Mouse (Mus musculus): Measurements from ENCODE around the gene Cox6b2. TPM values are rescaled to one million over a fixed set of nuclear protein-coding genes. Genes with fewer than 3 reads are reported as not detected.
A peak's percentile ranks its signal among the peaks of the same experiment; 100 is the strongest.
"Not testable (repeated sequence)": the region's sequence is repeated elsewhere in the genome, so short reads cannot be mapped to it uniquely, and the experiment has no call there.

Gene Cox6b2
- 42.5 and 46.0 TPM in 2 replicates for polyA plus RNA-seq (2016; fragmentation: Nextera tagmentation; extraction: Ambion mirVana)

GRCm38 (mm10) chr7:4752821-4753570, at the start of gene Cox6b2:
Gene Cox6b2, minus strand, starts transcription at chr7:4753094.
- H3K27ac ChIP-seq (replicated peaks), result peak within 1 kb of the TSS; percentile 85
- 3% methylated on average over 24 of the region's 24 CpGs for WGBS
- peak within 1 kb of the TSS; percentile 59 for H3K4me3 ChIP-seq
- DNase-seq (ENCODE audit: low spot score), result peak; percentile 94
- H3K4me1 ChIP-seq, result peaks cover 21% of the 10 kb centered on the region
- H3K9me3 ChIP-seq, result peaks cover 3% of the 10 kb centered on the region; the same call in 1 of the 2 replicates
- H3K27me3 ChIP-seq (replicated peaks; ENCODE audit: low read depth, poor library complexity, severe bottlenecking), result peaks cover 12% of the 10 kb centered on the region
- peaks cover 6% of the 10 kb centered on the region; the same call in 1 of the 2 replicates for H3K36me3 ChIP-seq (replicated peaks)

- Histone ChIP-seq H3K4me3 (no peak overlapping the region), H3K27ac (replicated peaks) (no peak overlapping the region), H3K4me1 (no peaks in the 10 kb centered on the region), H3K27me3 (replicated peaks; ENCODE audit: low read depth, poor library complexity, severe bottlenecking) (no peaks in the 10 kb centered on the region), H3K9me3 (no peaks in the 10 kb centered on the region), H3K36me3 (replicated peaks) (peaks cover 49% of the 10 kb centered on the region)
- no peak for DNase-seq (ENCODE audit: low spot score)
Observed at GRCm38 (mm10) chr7:4802247-4802646, 49.4 kb upstream of the Cox6b2 start.

GRCm38 (mm10) chr7:4795767-4796433, 43.0 kb upstream of the Cox6b2 start:
- no peak for DNase-seq (ENCODE audit: low spot score)
- H3K27ac ChIP-seq (replicated peaks), result no peak overlapping the region
- H3K9me3 ChIP-seq, result no peaks in the 10 kb centered on the region
- no peak overlapping the region for H3K4me3 ChIP-seq
- H3K27me3 ChIP-seq (replicated peaks; ENCODE audit: low read depth, poor library complexity, severe bottlenecking), result no peaks in the 10 kb centered on the region
- WGBS, result 75% methylated on average over 7 of the region's 7 CpGs
- peaks cover 51% of the 10 kb centered on the region for H3K36me3 ChIP-seq (replicated peaks)
- H3K4me1 ChIP-seq, result peaks cover 14% of the 10 kb centered on the region

GRCm38 (mm10) chr7:4794631-4795168, 41.8 kb upstream of the Cox6b2 start:
- no peak for DNase-seq (ENCODE audit: low spot score)
- Histone ChIP-seq H3K27ac (replicated peaks) (no peak overlapping the region), H3K4me3 (peak overlapping the region; percentile 79), H3K27me3 (replicated peaks; ENCODE audit: low read depth, poor library complexity, severe bottlenecking) (peaks cover 6% of the 10 kb centered on the region), H3K4me1 (peaks cover 16% of the 10 kb centered on the region), H3K36me3 (replicated peaks) (peaks cover 51% of the 10 kb centered on the region), H3K9me3 (no peaks in the 10 kb centered on the region)
- WGBS, result 87% methylated on average over 3 of the region's 3 CpGs

GRCm38 (mm10) chr7:4793674-4794073, 40.8 kb upstream of the Cox6b2 start:
- peak overlapping the region; percentile 94 for H3K27ac ChIP-seq (replicated peaks)
- WGBS, result 43% methylated on average over 4 of the region's 4 CpGs
- peaks cover 51% of the 10 kb centered on the region for H3K36me3 ChIP-seq (replicated peaks)
- no peak for DNase-seq (ENCODE audit: low spot score)
- H3K27me3 ChIP-seq (replicated peaks; ENCODE audit: low read depth, poor library complexity, severe bottlenecking), result peaks cover 13% of the 10 kb centered on the region
- H3K4me3 ChIP-seq, result peak overlapping the region; percentile 79
- H3K4me1 ChIP-seq, result peaks cover 26% of the 10 kb centered on the region
- H3K9me3 ChIP-seq, result no peaks in the 10 kb centered on the region

GRCm38 (mm10) chr7:4793248-4793647, 40.4 kb upstream of the Cox6b2 start:
- Histone ChIP-seq H3K27ac (replicated peaks) (peak overlapping the region; percentile 94), H3K4me1 (peaks cover 30% of the 10 kb centered on the region), H3K27me3 (replicated peaks; ENCODE audit: low read depth, poor library complexity, severe bottlenecking) (peaks cover 18% of the 10 kb centered on the region), H3K36me3 (replicated peaks) (peaks cover 47% of the 10 kb centered on the region), H3K4me3 (peak overlapping the region; percentile 79)
- H3K9me3 ChIP-seq; DNase-seq (ENCODE audit: low spot score): not testable (repeated sequence)
- under 1% methylated on average over 31 of the region's 31 CpGs for WGBS

GRCm38 (mm10) chr7:4792278-4793212, 39.7 kb upstream of the Cox6b2 start, which contains the start of gene Rpl28:
Gene Rpl28, plus strand, starts transcription at chr7:4792874.
- Histone ChIP-seq H3K27ac (replicated peaks) (peak within 1 kb of the TSS; percentile 94), H3K4me1 (peaks cover 31% of the 10 kb centered on the region), H3K4me3 (peak within 1 kb of the TSS; percentile 79), H3K36me3 (replicated peaks) (peaks cover 41% of the 10 kb centered on the region), H3K9me3 (no peaks in the 10 kb centered on the region), H3K27me3 (replicated peaks; ENCODE audit: low read depth, poor library complexity, severe bottlenecking) (peaks cover 25% of the 10 kb centered on the region)
- WGBS, result 2% methylated on average over 54 of the region's 54 CpGs
- DNase-seq (ENCODE audit: low spot score), result peak; percentile 96

- H3K9me3 ChIP-seq, result no peaks in the 10 kb centered on the region
- H3K27ac ChIP-seq (replicated peaks), result peak within 1 kb of the TSS; percentile 84
- H3K4me1 ChIP-seq, result peaks cover 26% of the 10 kb centered on the region
- peaks cover 11% of the 10 kb centered on the region for H3K36me3 ChIP-seq (replicated peaks)
- H3K27me3 ChIP-seq (replicated peaks; ENCODE audit: low read depth, poor library complexity, severe bottlenecking), result peaks cover 33% of the 10 kb centered on the region
- no peak for DNase-seq (ENCODE audit: low spot score)
- WGBS, result 9% methylated on average over 40 of the region's 40 CpGs
- peak within 1 kb of the TSS; percentile 63 for H3K4me3 ChIP-seq
Observed at GRCm38 (mm10) chr7:4789436-4789935, 36.6 kb upstream of the Cox6b2 start, which contains the start of gene Tmem238. Gene Tmem238, minus strand, starts transcription at chr7:4789656.

- peak overlapping the region; percentile 63 for H3K4me3 ChIP-seq
- H3K9me3 ChIP-seq, result no peaks in the 10 kb centered on the region
- H3K4me1 ChIP-seq, result peaks cover 19% of the 10 kb centered on the region
- peaks cover 33% of the 10 kb centered on the region for H3K27me3 ChIP-seq (replicated peaks; ENCODE audit: low read depth, poor library complexity, severe bottlenecking)
- DNase-seq (ENCODE audit: low spot score), result peak; percentile 84
- peaks cover 4% of the 10 kb centered on the region for H3K36me3 ChIP-seq (replicated peaks)
- H3K27ac ChIP-seq (replicated peaks), result peak overlapping the region; percentile 84
- 2% methylated on average over 64 of the region's 64 CpGs for WGBS
Observed at GRCm38 (mm10) chr7:4788499-4789435, 35.9 kb upstream of the Cox6b2 start.

GRCm38 (mm10) chr7:4783667-4784268, 30.9 kb upstream of the Cox6b2 start:
- H3K4me3 ChIP-seq, result no peak overlapping the region
- no peak overlapping the region for H3K27ac ChIP-seq (replicated peaks)
- H3K27me3 ChIP-seq (replicated peaks; ENCODE audit: low read depth, poor library complexity, severe bottlenecking), result peaks cover 44% of the 10 kb centered on the region
- WGBS, result 84% methylated on average over 14 of the region's 14 CpGs
- no peaks in the 10 kb centered on the region for H3K9me3 ChIP-seq
- H3K36me3 ChIP-seq (replicated peaks), result no peaks in the 10 kb centered on the region
- peaks cover 23% of the 10 kb centered on the region for H3K4me1 ChIP-seq
- DNase-seq (ENCODE audit: low spot score), result no peak

GRCm38 (mm10) chr7:4782759-4783158, 29.9 kb upstream of the Cox6b2 start, which contains the start of the genes Il11 and Tmem190:
Gene Il11, minus strand, starts transcription at chr7:4782859.
Gene Tmem190, plus strand, starts transcription at chr7:4782937.
- Histone ChIP-seq H3K9me3 (no peaks in the 10 kb centered on the region), H3K27me3 (replicated peaks; ENCODE audit: low read depth, poor library complexity, severe bottlenecking) (peaks cover 44% of the 10 kb centered on the region), H3K36me3 (replicated peaks) (no peaks in the 10 kb centered on the region), H3K4me1 (peaks cover 24% of the 10 kb centered on the region), H3K27ac (replicated peaks) (no peak within 1 kb of the TSS), H3K4me3 (no peak within 1 kb of the TSS)
- no peak for DNase-seq (ENCODE audit: low spot score)
- WGBS, result 75% methylated on average over 2 of the region's 2 CpGs

All from embryonic facial prominence, embryonic 10.5 days (tissue).